Mouse (Mus musculus) heart, embryonic 12.5 days (tissue): Measurements from ENCODE around the gene AI837181. TPM values are rescaled to one million over a fixed set of nuclear protein-coding genes. Genes with fewer than 3 reads are reported as not detected.

Experiments used
- ATAC-seq: fragments of 200-750 bp; cut with Nextera tagmentation; 2 replicates; pipeline ENCODE4 v1.8.0; 2017; ENCODE audit warnings: moderate TSS enrichment, moderate library complexity; ENCODE audit not compliant: insufficient number of reproducible peaks, low FRiP score
- H3K27ac ChIP-seq: fragments of 300-500 bp; sonication (generic); 2 replicates; pipeline ENCODE4 v1.5.1; 2016; ENCODE audit warnings: mild to moderate bottlenecking, moderate library complexity; ENCODE audit not compliant: poor library complexity, severe bottlenecking
- H3K27me3 ChIP-seq: fragments of 300-500 bp; sonication (generic); replicated peaks from 2 replicates; pipeline ENCODE4 v1.6.1; 2016; ENCODE audit warnings: mild to moderate bottlenecking, moderate library complexity
- H3K36me3 ChIP-seq: fragments of 300-500 bp; sonication (generic); 2 replicates; pipeline ENCODE4 v1.6.1; 2016; ENCODE audit warnings: mild to moderate bottlenecking, moderate library complexity
- H3K4me1 ChIP-seq: fragments of 300-500 bp; sonication (generic); replicated peaks from 2 replicates; pipeline ENCODE4 v1.6.1; 2016; ENCODE audit warnings: mild to moderate bottlenecking
- H3K4me2 ChIP-seq: fragments of 300-500 bp; sonication (generic); 2 replicates; pipeline ENCODE4 v1.6.1; 2016; ENCODE audit warnings: mild to moderate bottlenecking, moderate library complexity
- H3K4me3 ChIP-seq: fragments of 300-500 bp; sonication (generic); 2 replicates; pipeline ENCODE4 v1.5.1; 2016; ENCODE audit warnings: mild to moderate bottlenecking
- H3K9ac ChIP-seq: fragments of 300-500 bp; sonication (generic); 2 replicates; pipeline ENCODE4 v1.6.1; 2016; ENCODE audit warnings: mild to moderate bottlenecking, moderate library complexity
- H3K9me3 ChIP-seq: fragments of 300-500 bp; sonication (generic); replicated peaks from 2 replicates; pipeline ENCODE4 v1.6.1; 2016; ENCODE audit warnings: mild to moderate bottlenecking, moderate library complexity
- WGBS: fragments of 180-500 bp; shearing (Covaris S2); methylation state at CpG from one replicate; pipeline ENCODE4 v1.1.7; 2016; 5-methylcytosine and 5-hydroxymethylcytosine counted together
- polyA plus RNA-seq: library from polyadenylated mRNA; unstranded; fragments of >200 nt; fragmentation: Nextera tagmentation; extraction: Ambion mirVana; gene quantifications from 2 replicates; pipeline ENCODE4 v1.2.1, GENCODE M21; 2016

AI837181 gene
- polyA plus RNA-seq, 1 experiment from 2014 or later = 38.8 TPM

DNA sequence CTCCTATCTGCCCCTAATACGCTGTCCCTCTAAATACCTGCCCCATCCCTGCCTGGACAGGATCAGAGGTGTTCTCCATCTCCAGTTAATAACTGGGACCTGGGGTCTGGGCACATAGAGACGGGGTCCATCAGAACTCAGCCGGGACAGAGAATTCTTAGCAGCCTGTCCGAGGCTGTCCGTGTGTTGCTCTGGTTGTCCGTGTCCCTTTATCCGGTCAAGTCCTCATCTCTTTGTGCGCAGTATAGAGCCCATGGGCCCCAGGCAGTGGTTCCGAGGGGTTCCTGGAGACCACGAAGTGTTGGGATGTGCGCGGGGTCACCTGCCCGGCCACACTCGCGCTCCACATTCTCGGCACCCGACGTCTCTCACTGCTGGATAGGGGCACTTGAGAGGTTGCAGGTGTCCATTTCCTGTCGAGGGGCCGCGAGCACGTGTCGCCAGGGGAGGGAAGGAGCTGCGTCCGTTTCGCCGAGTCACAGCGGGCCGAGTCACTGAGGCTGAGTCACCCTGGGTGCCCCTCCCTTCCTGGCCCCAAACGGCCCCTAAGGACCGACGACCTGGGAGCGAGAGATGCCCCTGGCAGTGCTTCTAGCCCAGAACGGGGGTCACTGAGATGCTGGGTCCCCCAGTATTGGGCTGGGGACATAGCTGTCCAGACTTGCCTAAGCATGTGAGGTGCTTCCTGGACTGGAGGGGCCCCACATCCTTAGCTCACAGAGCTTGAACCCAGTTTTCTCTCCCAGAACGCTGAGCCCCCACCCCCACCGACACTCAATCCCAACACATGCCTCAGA lies 23.6 kb downstream of the AI837181 start:
- 5% methylated on average over 36 of the region's 36 CpGs for WGBS
- Histone ChIP-seq H3K9ac (no peak overlapping the region; the same call in 1 of the 2 replicates), H3K4me2 (peak overlapping the region; percentile 99), H3K4me1 (peaks cover 21% of the 10 kb centered on the region), H3K9me3 (no peaks in the 10 kb centered on the region), H3K27ac (no peak overlapping the region), H3K27me3 (peaks cover 72% of the 10 kb centered on the region), H3K4me3 (peak overlapping the region; percentile 55), H3K36me3 (no peaks in the 10 kb centered on the region)
- ATAC-seq = peak; percentile 84

DNA sequence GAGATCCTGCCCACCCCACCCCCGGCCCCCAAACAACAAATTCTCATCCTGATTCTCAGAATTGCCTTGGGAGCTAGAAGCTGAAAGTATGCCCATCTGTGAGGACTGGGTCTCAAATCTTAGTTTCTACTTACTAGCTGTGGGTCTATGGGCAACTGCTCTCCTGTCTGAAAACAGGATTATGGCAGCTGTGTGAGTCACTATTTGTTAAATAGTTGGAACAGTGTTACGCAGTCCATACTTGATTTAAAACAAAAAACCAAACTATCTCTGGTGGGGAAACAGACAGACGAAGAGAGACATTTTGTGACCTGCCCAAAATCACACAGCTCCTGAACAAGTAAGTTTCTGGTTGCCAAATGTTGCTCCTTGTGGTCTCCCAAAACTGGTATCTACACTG lies 24.7 kb downstream of the AI837181 start:
- Histone ChIP-seq H3K27ac (no peak overlapping the region), H3K27me3 (peaks cover 62% of the 10 kb centered on the region), H3K4me3 (no peak overlapping the region), H3K9me3 (no peaks in the 10 kb centered on the region), H3K4me1 (peaks cover 22% of the 10 kb centered on the region), H3K9ac (no peak overlapping the region), H3K36me3 (peaks cover 9% of the 10 kb centered on the region), H3K4me2 (no peak overlapping the region)
- ATAC-seq = no peak
- 78% methylated on average over 3 of the region's 3 CpGs for WGBS

DNA sequence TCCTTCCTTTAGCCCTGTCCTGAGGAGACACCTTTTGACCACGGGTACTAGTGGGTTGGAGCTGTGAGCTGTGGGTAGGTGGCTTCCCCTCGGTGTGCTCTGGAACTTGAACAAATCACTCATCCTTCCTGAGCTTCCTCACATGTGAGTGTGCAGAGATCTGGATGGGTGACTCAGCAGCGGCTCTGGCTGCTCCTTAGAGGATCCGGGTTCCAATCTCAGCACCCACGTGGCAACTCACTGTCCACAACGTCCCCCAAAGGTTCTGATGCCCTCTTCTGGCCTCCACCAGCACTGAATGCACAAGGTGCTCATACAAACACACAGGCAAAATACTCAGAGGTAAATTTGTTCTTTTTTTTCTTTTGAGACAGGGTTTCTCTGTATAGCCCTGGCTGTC lies 26.8 kb downstream of the AI837181 start:
- ATAC-seq = no peak
- H3K27ac ChIP-seq = no peak overlapping the region
- H3K27me3 ChIP-seq = peaks cover 41% of the 10 kb centered on the region
- no peaks in the 10 kb centered on the region for H3K9me3 ChIP-seq
- peaks cover 43% of the 10 kb centered on the region for H3K4me1 ChIP-seq
- H3K4me3 ChIP-seq = no peak overlapping the region
- 74% methylated on average over 6 of the region's 6 CpGs for WGBS
- peaks cover 11% of the 10 kb centered on the region for H3K36me3 ChIP-seq
- H3K4me2 ChIP-seq = no peak overlapping the region
- H3K9ac ChIP-seq = no peak overlapping the region

DNA sequence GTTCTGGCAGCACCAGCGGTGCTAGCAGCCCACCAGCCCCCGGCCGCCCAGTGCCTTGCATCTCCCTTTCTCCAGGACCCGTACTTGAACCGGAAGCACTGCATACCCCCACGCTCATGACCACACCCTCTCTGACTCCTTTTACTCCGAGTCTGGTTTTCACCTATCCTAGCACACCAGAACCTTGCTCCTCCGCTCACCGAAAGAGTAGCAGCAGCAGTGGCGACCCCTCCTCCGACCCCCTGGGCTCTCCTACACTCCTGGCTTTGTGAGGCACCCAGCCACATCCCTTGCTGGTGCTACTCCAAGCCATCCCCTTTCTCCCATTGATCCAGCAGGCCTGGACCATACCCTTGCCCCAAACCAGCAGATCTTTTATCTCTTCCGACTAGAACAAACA lies 30.1 kb downstream of the AI837181 start:
- Histone ChIP-seq H3K27me3 (peaks cover 15% of the 10 kb centered on the region), H3K4me2 (peak overlapping the region; percentile 98), H3K36me3 (peaks cover 11% of the 10 kb centered on the region), H3K9me3 (no peaks in the 10 kb centered on the region), H3K4me3 (peak overlapping the region; percentile 89), H3K9ac (peak overlapping the region; percentile 94), H3K4me1 (peaks cover 37% of the 10 kb centered on the region), H3K27ac (no peak overlapping the region)
- WGBS = 72% methylated on average over 12 of the region's 12 CpGs
- ATAC-seq = no peak

DNA sequence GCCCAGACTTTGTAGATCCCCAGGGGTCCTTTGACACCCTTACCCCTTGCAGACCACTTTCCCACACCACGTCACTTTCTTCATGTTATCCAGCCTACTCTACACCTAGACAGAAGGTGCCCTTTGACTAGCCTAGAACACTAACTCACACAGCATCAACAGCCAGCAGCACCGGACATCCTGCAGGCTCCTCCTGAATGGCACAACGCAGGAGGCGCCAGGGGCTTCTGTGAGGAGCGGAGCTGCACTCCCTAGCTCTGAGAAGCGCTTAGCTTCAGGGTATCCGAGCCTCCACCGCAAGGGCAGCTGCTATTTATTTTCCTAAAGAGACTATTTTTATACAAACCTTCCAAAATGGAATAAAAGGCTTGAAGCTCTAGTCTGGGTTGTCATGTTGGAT lies 30.6 kb downstream of the AI837181 start:
- no peak for ATAC-seq
- WGBS = 49% methylated on average over 8 of the region's 8 CpGs
- H3K4me1 ChIP-seq = peaks cover 35% of the 10 kb centered on the region
- H3K4me2 ChIP-seq = peak overlapping the region; percentile 98
- H3K36me3 ChIP-seq = peaks cover 11% of the 10 kb centered on the region
- H3K27me3 ChIP-seq = peaks cover 10% of the 10 kb centered on the region; the same call in 1 of the 2 replicates
- H3K9me3 ChIP-seq = no peaks in the 10 kb centered on the region
- peak overlapping the region; percentile 94 for H3K9ac ChIP-seq
- H3K27ac ChIP-seq = peak overlapping the region; percentile 91
- peak overlapping the region; percentile 89 for H3K4me3 ChIP-seq

DNA sequence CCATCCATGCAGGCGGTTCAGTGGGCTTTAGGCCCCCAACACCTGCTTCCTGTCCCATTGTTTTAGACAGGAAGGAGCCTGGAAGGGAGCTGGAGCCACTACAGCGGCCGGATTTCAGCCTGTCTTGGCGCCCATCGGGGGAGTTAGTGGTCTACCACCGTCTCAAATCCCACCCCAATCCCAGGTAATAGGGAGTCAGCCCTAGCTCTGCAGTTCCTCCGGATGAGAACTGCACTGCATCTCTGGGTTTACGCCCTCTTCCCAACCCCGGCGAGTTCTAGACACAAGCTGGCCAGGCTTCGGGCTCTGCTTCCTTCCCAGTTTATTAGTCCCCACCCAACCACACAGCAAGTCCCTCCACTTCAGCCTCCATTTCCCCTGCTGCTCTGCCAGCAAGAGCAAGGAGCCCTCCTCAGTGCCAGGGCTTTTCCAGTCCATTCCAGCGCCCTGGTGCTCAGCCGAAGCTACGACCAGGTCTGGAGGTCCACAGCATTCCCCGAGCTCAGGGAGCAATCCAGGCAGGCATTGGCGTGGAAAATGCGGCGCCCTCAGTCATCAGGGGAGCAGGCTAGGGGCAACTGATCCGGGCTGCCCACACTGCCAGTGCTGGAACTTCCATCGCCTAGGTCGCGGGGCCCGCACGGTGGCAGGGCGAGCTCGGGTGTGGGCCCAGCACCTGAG lies 31.4 kb downstream of the AI837181 start:
- peak overlapping the region; percentile 98 for H3K4me2 ChIP-seq
- H3K27ac ChIP-seq = peak overlapping the region; percentile 91
- 3% methylated on average over 26 of the region's 26 CpGs for WGBS
- ATAC-seq = peak; percentile 9; the same call in 1 of the 2 replicates
- H3K4me3 ChIP-seq = peak overlapping the region; percentile 89
- H3K36me3 ChIP-seq = peaks cover 12% of the 10 kb centered on the region
- H3K4me1 ChIP-seq = peaks cover 41% of the 10 kb centered on the region
- H3K9me3 ChIP-seq = no peaks in the 10 kb centered on the region
- H3K9ac ChIP-seq = peak overlapping the region; percentile 94
- H3K27me3 ChIP-seq = 0 out of 2 replicates have a peak, but pooled peaks cover 2% of the 10 kb centered on the region

DNA sequence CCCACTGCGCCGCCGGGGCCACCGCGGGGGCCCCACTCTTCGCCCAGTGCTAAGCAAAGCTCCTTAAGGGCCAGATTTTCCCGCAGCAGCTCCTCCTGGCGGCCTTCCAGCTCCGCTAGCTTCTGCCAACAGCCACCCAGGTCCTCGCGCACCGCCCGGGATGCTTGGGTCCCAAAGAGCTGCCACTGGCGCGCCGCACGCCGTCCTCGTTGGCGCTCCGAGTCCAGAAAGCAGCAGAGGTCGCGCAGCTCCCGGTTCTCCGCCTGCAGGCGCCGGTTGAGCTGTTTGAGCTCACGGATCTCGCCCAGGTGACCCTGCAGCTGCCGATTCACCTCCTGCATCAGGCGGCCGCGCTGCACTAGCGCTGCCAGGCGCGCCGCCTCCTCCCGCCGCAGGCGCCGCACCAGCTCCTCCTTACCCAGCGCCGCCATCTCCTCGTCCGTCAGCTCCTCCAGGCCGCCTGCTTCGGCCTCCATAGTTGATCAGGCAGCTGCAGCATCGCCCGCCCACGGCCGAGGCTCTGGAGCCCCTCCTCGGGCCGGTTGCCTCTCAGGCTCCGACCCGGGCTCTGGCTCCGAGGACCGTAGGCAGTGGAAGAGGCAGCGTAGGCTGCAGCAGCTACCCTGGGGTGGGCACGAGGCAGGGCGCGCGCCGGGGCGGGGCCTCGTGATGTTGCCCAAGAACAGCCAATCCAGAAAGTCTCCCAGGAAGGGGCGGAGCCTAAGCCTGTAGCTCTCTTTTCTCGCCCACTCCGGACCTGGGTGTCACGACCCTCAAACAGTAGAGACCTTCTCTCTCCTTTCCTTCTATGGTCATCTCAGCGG lies 32.2 kb downstream of the AI837181 start:
- H3K4me2 ChIP-seq = peak overlapping the region; percentile 98
- peaks cover 44% of the 10 kb centered on the region for H3K4me1 ChIP-seq
- H3K36me3 ChIP-seq = peaks cover 14% of the 10 kb centered on the region
- H3K9me3 ChIP-seq = no peaks in the 10 kb centered on the region
- no peaks in the 10 kb centered on the region for H3K27me3 ChIP-seq
- WGBS = under 1% methylated on average over 70 of the region's 70 CpGs
- peak overlapping the region; percentile 89 for H3K4me3 ChIP-seq
- ATAC-seq = peak; percentile 91
- peak overlapping the region; percentile 91 for H3K27ac ChIP-seq
- peak overlapping the region; percentile 94 for H3K9ac ChIP-seq

DNA sequence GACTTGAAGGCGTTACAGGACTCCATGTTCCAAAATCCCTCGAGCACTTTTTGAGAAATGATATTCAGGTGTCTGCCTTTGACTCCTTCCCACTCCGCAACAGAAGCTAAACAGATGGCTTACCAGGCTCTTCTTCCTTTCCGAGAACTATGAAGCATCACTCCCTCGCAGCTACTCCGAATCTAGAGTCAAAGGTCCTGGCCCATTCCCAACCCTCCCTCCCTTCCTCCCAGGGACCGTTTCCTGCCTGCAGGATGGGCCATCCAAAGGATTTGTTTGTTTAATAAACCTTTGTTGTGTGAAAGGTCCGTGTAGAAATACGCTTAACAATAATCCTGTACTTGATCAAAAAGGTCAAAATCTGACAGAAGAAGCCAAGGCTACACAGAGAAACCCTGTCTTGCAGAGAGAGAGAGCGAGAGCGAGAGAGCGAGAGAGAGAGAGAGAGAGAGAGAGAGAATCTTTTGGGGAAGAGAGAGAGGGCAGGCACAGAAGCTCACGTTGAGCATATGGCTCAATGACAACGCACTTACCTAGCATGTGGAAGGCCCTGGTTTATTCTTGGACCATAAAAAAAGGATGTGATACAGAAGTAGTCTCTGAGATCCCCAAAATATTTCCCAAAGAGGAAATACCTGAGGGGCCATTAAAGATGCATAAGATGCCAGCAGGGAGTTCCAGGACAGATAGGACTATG lies 33.0 kb downstream of the AI837181 start, which contains the start of gene Ccdc85b:
Ccdc85b (minus strand) TSS at position 149 of the 697 bp plus-strand sequence.
- no peaks in the 10 kb centered on the region for H3K27me3 ChIP-seq
- H3K4me2 ChIP-seq = peak within 1 kb of the TSS; percentile 98
- H3K27ac ChIP-seq = peak within 1 kb of the TSS; percentile 91
- peak within 1 kb of the TSS; percentile 94 for H3K9ac ChIP-seq
- H3K36me3 ChIP-seq = peaks cover 20% of the 10 kb centered on the region
- peak within 1 kb of the TSS; percentile 89 for H3K4me3 ChIP-seq
- WGBS = 17% methylated on average over 14 of the region's 14 CpGs
- no peaks in the 10 kb centered on the region for H3K9me3 ChIP-seq
- ATAC-seq = no peak
- H3K4me1 ChIP-seq = peaks cover 44% of the 10 kb centered on the region

DNA sequence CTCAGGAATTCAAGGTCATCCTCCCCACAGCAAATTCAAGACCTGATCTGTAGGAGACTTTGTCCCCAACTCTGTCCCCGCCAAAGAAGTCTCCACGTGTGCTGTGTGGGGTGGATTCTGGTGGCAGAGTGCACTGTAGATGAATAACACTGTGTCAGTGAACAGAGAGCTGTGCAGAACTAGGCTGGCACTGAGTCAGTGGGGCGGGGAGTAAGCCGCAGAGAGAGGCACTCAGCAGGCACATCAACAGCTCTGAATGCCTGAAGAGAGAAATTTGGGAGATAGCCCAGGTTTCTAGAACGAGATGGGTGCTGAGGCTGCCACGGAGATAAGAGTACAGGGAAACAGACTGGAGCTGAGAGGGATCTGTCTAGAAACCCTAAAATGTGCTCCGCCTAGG lies 34.1 kb downstream of the AI837181 start:
- peaks cover 25% of the 10 kb centered on the region for H3K36me3 ChIP-seq
- no peak overlapping the region for H3K4me2 ChIP-seq
- H3K4me3 ChIP-seq = no peak overlapping the region
- H3K9me3 ChIP-seq = no peaks in the 10 kb centered on the region
- ATAC-seq = no peak
- no peak overlapping the region for H3K9ac ChIP-seq
- H3K27ac ChIP-seq = no peak overlapping the region
- 58% methylated on average over 7 of the region's 7 CpGs for WGBS
- no peaks in the 10 kb centered on the region for H3K27me3 ChIP-seq
- H3K4me1 ChIP-seq = peaks cover 49% of the 10 kb centered on the region

DNA sequence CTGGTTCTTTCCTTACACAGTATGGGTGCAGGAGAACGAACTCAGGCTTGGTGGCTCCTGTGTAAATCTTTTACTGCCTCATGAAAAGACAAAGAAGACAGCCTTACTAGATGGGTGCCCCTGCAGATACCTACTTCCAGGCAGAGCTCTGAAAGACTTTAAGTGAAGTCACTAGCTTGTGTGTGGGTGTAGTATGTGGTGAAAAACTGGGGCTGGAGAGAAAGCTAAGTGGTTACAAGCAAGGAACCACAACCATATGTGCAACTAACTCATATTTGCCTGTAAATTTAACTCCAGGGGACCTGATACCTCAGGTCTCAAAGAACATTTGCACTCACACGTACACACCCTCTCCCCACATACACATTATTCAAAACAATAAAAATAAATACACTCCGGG lies 35.0 kb downstream of the AI837181 start:
- H3K27me3 ChIP-seq = no peaks in the 10 kb centered on the region
- H3K4me2 ChIP-seq = peak overlapping the region; percentile 84
- H3K9ac ChIP-seq = peak overlapping the region; percentile 81
- peaks cover 24% of the 10 kb centered on the region for H3K36me3 ChIP-seq
- 25% methylated on average over 3 of the region's 3 CpGs for WGBS
- no peaks in the 10 kb centered on the region for H3K9me3 ChIP-seq
- peaks cover 51% of the 10 kb centered on the region for H3K4me1 ChIP-seq
- peak overlapping the region; percentile 67 for H3K4me3 ChIP-seq
- ATAC-seq = no peak
- H3K27ac ChIP-seq = no peak overlapping the region
